Mouse (Mus musculus) embryo, embryonic 11 days (tissue): ENCODE measurements around the gene Neu3.

Source experiments
- DNase-seq: peaks from one replicate; pipeline ENCODE4 v3.0.0-alpha.2; 2015

Neu3 gene

DNA sequence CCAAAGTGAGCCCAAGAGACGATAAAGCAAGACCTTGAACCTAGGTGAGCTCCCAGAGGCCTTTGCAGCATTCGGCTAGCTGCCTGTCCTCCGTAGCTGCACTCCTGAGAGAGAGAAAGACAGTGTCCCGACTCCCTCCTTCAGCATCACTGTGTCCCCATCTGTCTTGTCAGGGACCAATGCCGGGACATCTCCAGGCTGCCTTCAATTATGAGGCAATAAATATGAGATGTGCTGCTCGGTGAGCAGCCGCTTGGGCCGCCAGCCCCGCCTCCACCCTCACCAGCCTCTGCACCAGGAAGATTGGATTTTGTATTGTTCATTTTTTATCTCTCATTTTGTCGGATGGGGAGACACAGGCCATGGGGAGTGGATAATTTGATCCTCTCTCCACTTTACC lies 37.4 kb downstream of the Neu3 start:
- DNase-seq, result no peak

DNA sequence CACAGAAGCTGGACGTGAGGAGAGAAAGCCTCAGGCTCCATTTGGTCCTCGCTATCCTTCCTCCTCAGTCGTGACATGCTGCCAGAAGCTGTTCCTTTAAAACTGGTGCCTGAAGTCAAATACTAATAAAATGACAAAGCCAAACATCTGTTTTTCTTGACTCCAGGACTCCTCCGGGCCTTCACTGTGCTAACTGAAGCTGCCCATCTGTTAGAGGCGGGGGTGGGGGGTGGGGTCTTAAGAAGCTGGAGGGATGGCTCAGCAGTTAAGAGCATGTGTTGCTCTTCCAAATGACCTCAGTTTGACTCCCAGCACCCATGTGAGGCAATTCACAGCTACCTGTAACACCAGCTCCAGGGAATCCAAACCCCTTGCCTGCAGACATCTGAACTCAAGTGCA lies 39.7 kb downstream of the Neu3 start:
- DNase-seq, result peak; percentile 26

DNA sequence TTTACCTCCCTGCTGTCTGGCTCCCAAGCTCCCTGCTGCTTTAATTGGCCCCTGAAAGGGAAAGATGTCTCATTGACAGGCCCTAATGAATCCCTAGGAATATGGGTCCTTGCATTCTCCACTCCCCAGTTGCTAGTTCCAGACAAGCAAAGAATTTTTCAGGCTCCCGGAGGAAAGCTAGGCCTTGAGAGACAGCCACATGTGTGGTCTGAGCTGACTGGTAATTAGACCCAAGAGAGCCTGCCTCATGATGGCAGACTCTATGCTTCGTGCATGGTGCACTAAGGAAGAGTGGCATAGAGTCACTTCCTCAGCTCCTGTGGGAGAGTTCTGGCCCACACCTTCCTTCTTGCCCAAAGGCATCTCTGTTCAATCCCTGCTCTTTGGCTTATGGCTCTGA lies 40.3 kb downstream of the Neu3 start:
- no peak for DNase-seq

DNA sequence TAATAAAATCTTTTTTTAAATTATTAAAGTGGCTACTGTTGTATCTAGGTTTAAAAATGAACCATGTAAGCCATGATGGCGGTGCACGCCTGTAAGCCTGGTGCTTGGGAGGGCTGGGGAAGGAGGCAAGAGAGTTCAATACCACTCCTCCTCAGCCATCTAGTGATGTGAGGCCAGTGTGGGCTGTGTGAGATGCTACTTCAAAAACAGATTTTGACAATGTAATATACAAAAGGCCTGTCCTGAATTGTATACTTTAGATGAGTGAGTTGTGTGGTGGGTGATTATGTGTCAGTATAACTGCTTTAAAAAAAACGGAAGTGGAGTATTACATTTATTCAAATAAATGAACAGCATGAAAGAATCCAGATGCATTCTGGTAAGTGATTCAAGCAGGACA lies 41.4 kb downstream of the Neu3 start:
- DNase-seq, result no peak

DNA sequence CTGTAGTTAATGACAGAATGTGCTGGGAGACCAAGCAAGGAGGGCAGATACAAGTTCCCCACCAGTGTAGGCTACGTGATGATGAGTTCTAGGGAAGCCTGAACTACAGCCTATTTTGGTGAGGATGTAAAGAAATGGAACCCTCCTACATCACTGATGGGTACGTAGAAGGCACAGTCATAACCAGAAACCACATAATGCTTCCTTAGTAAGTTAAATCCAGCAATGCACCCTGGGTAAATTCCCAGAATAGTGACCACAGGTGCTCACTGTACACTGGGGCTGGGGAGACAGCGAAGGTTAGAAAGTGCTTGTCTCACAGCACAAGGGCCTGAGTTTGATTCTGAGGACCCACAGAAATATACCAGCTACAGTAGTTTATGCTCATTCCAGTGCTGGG lies 42.7 kb downstream of the Neu3 start:
- no peak for DNase-seq

DNA sequence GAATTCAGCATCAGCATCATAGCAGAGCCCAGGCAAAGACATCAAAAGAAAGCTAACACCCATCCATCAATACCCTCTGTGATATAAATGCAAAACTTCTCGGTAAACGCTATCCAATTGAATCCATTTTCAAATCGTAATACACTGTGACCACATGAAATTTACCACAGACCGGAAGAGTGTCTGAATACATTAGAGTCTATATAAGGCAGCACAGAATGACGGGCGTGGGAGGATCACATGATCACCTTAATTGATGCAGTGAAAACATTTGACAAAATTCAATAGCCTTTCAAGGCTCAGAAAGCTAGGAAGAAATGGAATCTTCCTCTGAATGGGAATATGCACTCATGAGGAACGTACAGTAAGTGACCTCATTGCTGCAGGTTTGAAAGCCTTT lies 44.8 kb downstream of the Neu3 start:
- DNase-seq, result no peak

DNA sequence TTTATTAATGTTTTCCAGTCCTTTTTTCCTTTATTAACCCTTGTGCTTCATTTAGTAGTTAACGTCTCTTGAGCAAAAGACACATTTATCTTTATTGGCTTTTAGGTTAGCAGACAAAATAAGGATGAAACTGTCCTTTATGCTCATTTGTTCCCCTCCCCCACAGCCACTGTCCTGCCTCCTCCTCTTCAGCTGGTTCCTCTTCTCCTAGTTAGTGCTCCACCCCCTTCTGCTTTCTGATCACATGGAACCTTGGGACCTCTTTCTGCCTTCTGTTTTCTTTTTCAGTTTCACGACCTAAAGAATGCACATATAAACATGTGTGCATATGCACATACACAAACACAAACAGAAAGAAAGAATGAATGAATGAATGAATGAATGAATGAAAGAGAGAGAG lies 46.3 kb downstream of the Neu3 start:
- DNase-seq, result no peak

DNA sequence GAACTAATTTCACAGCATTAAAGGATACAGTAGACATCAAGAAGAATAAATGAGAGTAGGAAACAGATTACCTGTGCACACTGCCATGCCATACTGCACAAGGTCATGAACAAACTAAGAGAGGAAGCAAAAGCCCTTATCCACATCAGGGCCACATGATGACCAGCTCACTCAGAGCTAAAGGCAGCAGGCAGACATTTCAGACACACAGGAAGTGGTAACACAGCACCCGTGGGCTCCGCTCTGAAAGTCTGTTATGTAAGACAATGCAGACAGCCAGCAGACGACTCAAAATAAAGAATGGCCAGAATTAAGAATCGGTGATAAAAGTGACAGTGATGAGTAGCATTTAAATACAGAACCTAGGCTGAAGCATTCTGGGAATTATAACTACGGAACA lies 46.8 kb downstream of the Neu3 start:
- no peak for DNase-seq

DNA sequence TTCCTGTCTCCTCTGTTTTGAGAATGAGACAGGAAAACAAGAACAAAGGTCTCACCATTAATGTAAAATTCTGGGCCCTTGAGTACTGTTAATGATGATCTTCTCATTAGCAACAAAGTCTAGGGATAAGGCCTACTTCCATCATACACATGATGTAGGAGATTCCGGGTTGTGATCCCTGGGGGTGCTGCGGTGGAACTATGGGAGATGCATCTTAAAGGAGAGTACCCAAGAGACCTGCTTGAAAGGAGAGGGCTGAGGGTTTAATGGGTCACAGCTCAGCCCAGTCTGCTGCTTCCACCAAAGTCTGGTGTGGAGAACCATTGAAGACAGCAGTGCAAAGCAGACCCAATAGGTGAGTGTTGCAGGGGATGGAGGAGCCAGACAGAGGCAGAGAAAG lies 65.0 kb downstream of the Neu3 start, which contains the start of gene Olfr521:
TSS of gene Olfr521 (plus strand) at position 301 of the 400 bp plus-strand sequence.
- no peak for DNase-seq
